Comparison of ENCODE assay signal across 8 mouse cellular contexts in the genomic region with DNA sequence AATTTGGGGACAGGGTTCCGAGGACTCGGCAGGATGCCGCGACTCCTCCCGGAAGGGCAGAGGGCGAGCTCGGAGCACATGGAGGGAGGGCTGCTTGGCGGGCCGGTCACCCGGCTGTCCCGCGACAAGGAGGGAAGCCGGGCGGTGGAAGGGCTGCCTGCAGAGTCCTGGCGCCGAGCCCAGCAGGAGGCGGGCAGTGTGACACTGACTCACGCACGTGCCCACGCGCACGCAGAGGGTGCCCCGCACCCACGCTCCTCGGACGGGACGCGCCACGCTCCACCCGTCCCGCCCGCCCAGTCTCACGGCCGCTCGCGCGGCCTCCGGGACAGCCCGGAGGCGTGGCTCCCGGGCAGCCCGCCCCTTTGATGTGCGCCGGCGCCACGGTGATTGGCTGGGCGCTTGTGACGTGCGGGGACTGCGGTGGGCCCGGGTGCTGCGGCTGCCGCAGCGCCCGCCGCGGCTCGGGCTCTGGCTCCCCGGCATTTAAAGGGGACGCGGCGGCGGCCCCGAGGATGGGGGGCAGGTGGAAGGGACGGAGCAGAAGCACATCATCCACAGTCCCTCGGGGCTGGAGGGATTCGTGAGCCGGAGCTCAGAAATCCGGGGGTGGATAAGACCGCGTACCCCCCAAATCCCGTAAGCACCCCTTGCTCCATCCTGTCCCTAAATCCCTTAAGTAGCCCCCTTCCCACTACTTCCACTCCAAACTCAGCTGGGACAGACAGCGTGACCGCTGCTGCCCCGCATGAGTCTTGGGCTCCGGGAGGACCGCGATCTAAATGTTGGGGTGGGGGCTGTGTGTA. TPM values are rescaled to one million over a fixed set of nuclear protein-coding genes. Genes with fewer than 3 reads are reported as not detected.
DNase-seq lines count a peak whose midpoint lies in the region; ATAC-seq and TF ChIP-seq lines count a peak whose summit lies in the region.

Gene Phospho1, plus strand, starts transcription at position 429 of the 806 bp plus-strand sequence.

- TF ChIP-seq RAD21 in MEL (IDR thresholded peaks at IDR 0.05; ENCODE audit: low read depth, low read length) = no peak

- TF ChIP-seq CTCF in MEL (IDR thresholded peaks at IDR 0.05 in 2 of 3, conservative IDR thresholded peaks at IDR 0.05 in 1 of 3; ENCODE audit: control insufficient read depth in 1 of 3, insufficient read depth in 1 of 3, low read depth in 2 of 3, low read length in 3 of 3, poor library complexity in 1 of 3, severe bottlenecking in 1 of 3) = 0 out of 6 replicates have a peak, but pooled peaks of 1 of the 3 experiments have one; percentile 0
- TF ChIP-seq CTCF in forebrain, postnatal 0 days (IDR thresholded peaks at IDR 0.05; ENCODE audit: low read depth) = no peak

- ATAC-seq in forebrain, postnatal 0 days = peak; percentile 100

- H3K27ac ChIP-seq in MEL (ENCODE audit: control insufficient read depth, low read depth, low read length) = peak within 1 kb of the TSS; percentile 27
- H3K27ac ChIP-seq in forebrain, postnatal 0 days (ENCODE audit: low read depth, low read length) = no peak within 1 kb of the TSS

- DNase-seq in MEL (ENCODE audit: low read depth, low spot score) = peak; percentile 97
- peak; percentile 94 to 95 for DNase-seq in cerebellum, adult 18-20 months
- DNase-seq in forebrain, postnatal 0 days = peak; percentile 94
- peak; percentile 96 for DNase-seq in heart, postnatal 4 days
- peak; percentile 86 to 92 for DNase-seq in layer of hippocampus, postnatal 10 days (ENCODE audit: low spot score in 2 of 2)
- DNase-seq in lung, postnatal 10 days = peak; percentile 94
- peak; percentile 94 for DNase-seq in ovary, postnatal 36 days (ENCODE audit: low spot score)
- DNase-seq in thymus, postnatal 25 days = peak; percentile 92

- H3K27me3 ChIP-seq in MEL (ENCODE audit: control insufficient read depth in 1 of 2, insufficient read depth in 2 of 2, low read length in 2 of 2) = no peaks in the 10 kb centered on the region
- H3K27me3 ChIP-seq in forebrain, postnatal 0 days (ENCODE audit: insufficient read depth, low read length) = peaks cover 39% of the 10 kb centered on the region

- peak within 1 kb of the TSS; percentile 85 for H3K9ac ChIP-seq in MEL (ENCODE audit: control insufficient read depth, low read depth, low read length, poor library complexity, severe bottlenecking)
- peak within 1 kb of the TSS; percentile 54 for H3K9ac ChIP-seq in forebrain, postnatal 0 days

- 1% methylated on average over 71 of the region's 78 CpGs for WGBS in forebrain, postnatal 0 days

- H3K9me3 ChIP-seq in MEL (replicated peaks; ENCODE audit: insufficient read depth, low read length) = no peaks in the 10 kb centered on the region
- no peaks in the 10 kb centered on the region for H3K9me3 ChIP-seq in forebrain, postnatal 0 days (ENCODE audit: low read length)

- peaks cover 29 to 39% of the 10 kb centered on the region in 2 experiments for H3K4me1 ChIP-seq in MEL (ENCODE audit: control insufficient read depth in 1 of 2, insufficient read depth in 2 of 2, low read length in 2 of 2)
- H3K4me1 ChIP-seq in forebrain, postnatal 0 days (ENCODE audit: insufficient read depth) = 0 out of 2 replicates have a peak, but pooled peaks cover 6% of the 10 kb centered on the region

- H3K4me2 ChIP-seq in forebrain, postnatal 0 days (ENCODE audit: low read depth) = peak within 1 kb of the TSS; percentile 99

- H3K79me2 ChIP-seq in MEL (ENCODE audit: control insufficient read depth, insufficient read depth, low read length, poor library complexity) = peaks cover 5% of the 10 kb centered on the region; the same call in 1 of the 2 replicates

- peak within 1 kb of the TSS; percentile 69 to 93 for H3K4me3 ChIP-seq in MEL (ENCODE audit: control insufficient read depth in 1 of 2, insufficient read depth in 1 of 2, low read depth in 2 of 2, low read length in 2 of 2)
- peak within 1 kb of the TSS; percentile 74 for H3K4me3 ChIP-seq in forebrain, postnatal 0 days (ENCODE audit: low read depth, low read length)

- TF ChIP-seq POLR2A in MEL (IDR thresholded peaks at IDR 0.05; ENCODE audit: control insufficient read depth in 1 of 2, insufficient read depth in 1 of 2, low read depth in 1 of 2, low read length in 2 of 2, poor library complexity in 1 of 2) = peak; percentile 95 to 98

- H3K36me3 ChIP-seq in MEL (ENCODE audit: control insufficient read depth in 1 of 2, insufficient read depth in 2 of 2, low read length in 2 of 2) = peaks cover 0 to 32% of the 10 kb centered on the region in 2 experiments; a peak in 2 of 4 replicates
- no peaks in the 10 kb centered on the region for H3K36me3 ChIP-seq in forebrain, postnatal 0 days (ENCODE audit: insufficient read depth)

- no peak for TF ChIP-seq EP300 in MEL (IDR thresholded peaks at IDR 0.05; ENCODE audit: low read depth in 1 of 2, low read length in 2 of 2)

TF ChIP-seq in MEL, 35 proteins besides CTCF, POLR2A, EP300 and RAD21:
- peak; percentile 34; the same call in 1 of the 2 replicates for TF ChIP-seq USF1 (IDR thresholded peaks at IDR 0.05; ENCODE audit: low read depth, low read length)
- TF ChIP-seq GABPA (IDR thresholded peaks at IDR 0.05; ENCODE audit: low read depth, low read length) = no peak
- TF ChIP-seq KAT2A (conservative IDR thresholded peaks at IDR 0.05; ENCODE audit: low read depth, low read length) = no peak
- peak; percentile 56 for TF ChIP-seq NRF1 (IDR thresholded peaks at IDR 0.05; ENCODE audit: insufficient read depth, low read depth, low read length, poor library complexity, severe bottlenecking)
- no peak for TF ChIP-seq USF2 (IDR thresholded peaks at IDR 0.05; ENCODE audit: borderline replicate concordance in 1 of 2, insufficient read depth in 1 of 2, low read depth in 1 of 2, low read length in 2 of 2)
- peak; percentile 93 for TF ChIP-seq MYC (IDR thresholded peaks at IDR 0.05; ENCODE audit: low read depth, low read length)
- peak; percentile 32; the same call in 1 of the 2 replicates for TF ChIP-seq TCF12 (IDR thresholded peaks at IDR 0.05; ENCODE audit: low read depth, low read length)
- peak; percentile 38; the same call in 1 of the 2 replicates for TF ChIP-seq ELF1 (IDR thresholded peaks at IDR 0.05; ENCODE audit: low read depth, low read length)
- TF ChIP-seq MYB (IDR thresholded peaks at IDR 0.05; ENCODE audit: low read depth, low read length) = no peak
- peak; percentile 90 for TF ChIP-seq MXI1 (IDR thresholded peaks at IDR 0.05; ENCODE audit: low read depth, low read length)
- no peak for TF ChIP-seq E2F4 (IDR thresholded peaks at IDR 0.05; ENCODE audit: borderline replicate concordance, low read depth, low read length)
- no peak for TF ChIP-seq ZC3H11A (IDR thresholded peaks at IDR 0.05; ENCODE audit: low read depth, low read length)
- no peak for TF ChIP-seq JUND (IDR thresholded peaks at IDR 0.05; ENCODE audit: low read depth, low read length)
- no peak for TF ChIP-seq UBTF (IDR thresholded peaks at IDR 0.05; ENCODE audit: borderline replicate concordance, insufficient read depth, low read depth, low read length)
- TF ChIP-seq TBP (IDR thresholded peaks at IDR 0.05; ENCODE audit: low read depth, low read length) = 0 out of 2 replicates have a peak, but pooled peaks have one; percentile 44
- peak; percentile 94; the same call in 1 of the 2 replicates for TF ChIP-seq POLR2AphosphoS2 (IDR thresholded peaks at IDR 0.05; ENCODE audit: low read length)
- no peak for TF ChIP-seq ZKSCAN1 (IDR thresholded peaks at IDR 0.05; ENCODE audit: low read depth, low read length)
- peak; percentile 77 for TF ChIP-seq SIN3A (IDR thresholded peaks at IDR 0.05; ENCODE audit: low read length)
- no peak for TF ChIP-seq GATA1 (IDR thresholded peaks at IDR 0.05; ENCODE audit: low read depth, low read length)
- TF ChIP-seq MAFK (IDR thresholded peaks at IDR 0.05; ENCODE audit: borderline replicate concordance, low read depth, low read length) = no peak
- peak; percentile 70 for TF ChIP-seq HCFC1 (IDR thresholded peaks at IDR 0.05; ENCODE audit: low read depth, low read length)
- no peak for TF ChIP-seq MEF2A (IDR thresholded peaks at IDR 0.05; ENCODE audit: extremely low read depth, insufficient replicate concordance, low read depth, low read length, poor library complexity, severe bottlenecking)
- peak; percentile 92 for TF ChIP-seq BHLHE40 (IDR thresholded peaks at IDR 0.05; ENCODE audit: borderline replicate concordance, low read depth, low read length)
- no peak for TF ChIP-seq TAL1 (IDR thresholded peaks at IDR 0.05; ENCODE audit: low read length)
- peak; percentile 74; the same call in 1 of the 2 replicates for TF ChIP-seq MAZ (IDR thresholded peaks at IDR 0.05; ENCODE audit: low read depth, low read length)
- TF ChIP-seq POLR2AphosphoS5 (IDR thresholded peaks at IDR 0.05; ENCODE audit: borderline replicate concordance, low read depth, low read length) = no peak
- TF ChIP-seq SMC3 (IDR thresholded peaks at IDR 0.05; ENCODE audit: low read depth, low read length) = peak; percentile 18; the same call in 1 of the 2 replicates
- TF ChIP-seq RCOR1 (IDR thresholded peaks at IDR 0.05; ENCODE audit: low read depth, low read length) = no peak
- peak; percentile 95 for TF ChIP-seq NELFE (IDR thresholded peaks at IDR 0.05; ENCODE audit: low read depth, low read length)
- no peak; the same call in 1 of the 2 replicates for TF ChIP-seq CHD1 (IDR thresholded peaks at IDR 0.05; ENCODE audit: low read depth, low read length)
- TF ChIP-seq ZMIZ1 (IDR thresholded peaks at IDR 0.05; ENCODE audit: low read depth, low read length) = peak; percentile 96
- TF ChIP-seq CHD2 (IDR thresholded peaks at IDR 0.05; ENCODE audit: low read length) = no peak
- TF ChIP-seq ETS1 (IDR thresholded peaks at IDR 0.05; ENCODE audit: low read depth, low read length) = no peak; the same call in 1 of the 2 replicates
- TF ChIP-seq MAX (IDR thresholded peaks at IDR 0.05; ENCODE audit: low read length) = peak; percentile 95
- TF ChIP-seq ZNF384 (IDR thresholded peaks at IDR 0.05; ENCODE audit: low read depth, low read length) = no peak
TF ChIP-seq in MEL: peak in this region for 16.

RNA-seq across cellular contexts. Expression of gene Phospho1, which starts in this region (rescaled TPM):
- total RNA-seq in MEL (2012; rRNA removed) = 15.4 and 17.7 TPM in 2 replicates
- polyA plus RNA-seq in MEL (2012; ENCODE audit: insufficient read depth in 1 of 2, insufficient read length in 2 of 2, low read depth in 1 of 2, low replicate concordance in 2 of 2, missing spikeins in 1 of 2) = 10 to 100 TPM in 1 of 2 experiments, not detected in 1; 76.0 TPM
- total RNA-seq in forebrain, postnatal 0 days (2014; rRNA removed) = 0.90 and 2.7 TPM in 2 replicates
- not detected in 2 replicates for polyA plus RNA-seq in forebrain, postnatal 0 days (2015; fragmentation: Nextera tagmentation; extraction: Ambion mirVana)
- 10 to 100 TPM; 71.7 to 82.2 TPM for total RNA-seq in heart, postnatal 4 days (2021)
- total RNA-seq in layer of hippocampus, postnatal 10 days (2021) = 10 to 100 TPM; 17.8 to 21.3 TPM
